Mouse (Mus musculus) right cerebral cortex, postnatal 10 days (tissue): ENCODE measurements around the gene Cysrt1.
"Not testable (repeated sequence)": the region's sequence is repeated elsewhere in the genome, so short reads cannot be mapped to it uniquely, and the experiment has no call there.

Source experiments
- DNase-seq, 2 experiments: peaks; one replicate each; pipeline ENCODE4 v3.0.0; 2021; ENCODE audit warnings: low spot score in 2 of 2

Gene Cysrt1

GRCm38 (mm10) chr2:25264851-25265250, 22.6 kb upstream of the Cysrt1 start:
- DNase-seq: no peak

GRCm38 (mm10) chr2:25264286-25264660, 22.0 kb upstream of the Cysrt1 start:
- no peak for DNase-seq

- DNase-seq: peak in 1 of 2 experiments; percentile 28
Measured at GRCm38 (mm10) chr2:25263623-25264285, 21.5 kb upstream of the Cysrt1 start.

- DNase-seq: peak; percentile 58 to 65
Measured at GRCm38 (mm10) chr2:25262795-25263622, 20.8 kb upstream of the Cysrt1 start.

- peak; percentile 96 to 99 for DNase-seq
Measured at GRCm38 (mm10) chr2:25262291-25262767, 20.1 kb upstream of the Cysrt1 start, which contains the start of gene Tprn. Gene Tprn, plus strand, starts transcription at chr2:25262618.

- DNase-seq: no peak
Measured at GRCm38 (mm10) chr2:25261870-25262269, 19.6 kb upstream of the Cysrt1 start.

GRCm38 (mm10) chr2:25258887-25259286, 16.6 kb upstream of the Cysrt1 start:
- DNase-seq: no peak

GRCm38 (mm10) chr2:25257250-25257649, 15.0 kb upstream of the Cysrt1 start:
- not testable (repeated sequence) for DNase-seq

GRCm38 (mm10) chr2:25256443-25257109, 14.3 kb upstream of the Cysrt1 start:
- DNase-seq: peak in 1 of 2 experiments; percentile 56

GRCm38 (mm10) chr2:25255284-25255779, 13.1 kb upstream of the Cysrt1 start, which contains the start of gene Tmem203:
Gene Tmem203, plus strand, starts transcription at chr2:25255439.
- peak; percentile 92 to 93 for DNase-seq

- DNase-seq: no peak
Measured at GRCm38 (mm10) chr2:25252331-25252730, 10.1 kb upstream of the Cysrt1 start.

- DNase-seq: no peak
Measured at GRCm38 (mm10) chr2:25246183-25247072, 4.2 kb upstream of the Cysrt1 start, which contains the start of gene AL732309.1. Gene AL732309.1, minus strand, starts transcription at chr2:25246863.

- no peak for DNase-seq
Measured at GRCm38 (mm10) chr2:25244144-25244543, 1.9 kb upstream of the Cysrt1 start.

- no peak for DNase-seq
Measured at GRCm38 (mm10) chr2:25243342-25243741, 1.1 kb upstream of the Cysrt1 start.

GRCm38 (mm10) chr2:25241438-25241775, 845 bp downstream of the Cysrt1 start:
- DNase-seq: no peak

- peak; percentile 82 to 84 for DNase-seq
Measured at GRCm38 (mm10) chr2:25240723-25241437, 1.4 kb downstream of the Cysrt1 start.

- no peak for DNase-seq
Measured at GRCm38 (mm10) chr2:25240310-25240709, 1.9 kb downstream of the Cysrt1 start.

GRCm38 (mm10) chr2:25239766-25240165, 2.5 kb downstream of the Cysrt1 start:
- no peak for DNase-seq

- DNase-seq: no peak
Measured at GRCm38 (mm10) chr2:25238106-25238505, 4.1 kb downstream of the Cysrt1 start.

GRCm38 (mm10) chr2:25237522-25237921, 4.7 kb downstream of the Cysrt1 start:
- DNase-seq: no peak
